In the genomic region with DNA sequence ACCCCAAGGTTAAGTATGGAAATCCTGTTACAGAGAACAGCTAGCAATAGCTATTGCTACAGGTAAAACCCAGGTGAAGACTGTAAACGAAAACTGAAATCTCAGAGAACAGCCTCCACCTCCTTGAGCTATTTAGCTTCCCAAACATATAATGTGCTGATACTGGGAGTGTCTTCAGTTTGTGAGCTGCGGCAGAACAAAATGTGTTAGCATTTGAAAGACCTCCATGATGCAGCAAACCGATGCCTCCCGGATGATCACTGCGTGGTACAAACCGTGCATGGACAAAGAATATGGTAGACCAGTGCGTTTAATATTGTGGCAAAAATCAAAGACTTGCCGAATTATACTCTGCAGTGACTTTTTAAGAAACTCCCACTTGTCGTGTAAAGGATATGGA, we compare ENCODE assay signal across 21 mouse cellular contexts.
A peak's percentile ranks its signal among the peaks of the same experiment; 100 is the strongest.
DNase-seq lines count a peak whose midpoint lies in the region; TF ChIP-seq lines count a peak whose summit lies in the region.
"Had no signal": no experiment of that assay in that cellular context is flagged by ENCODE, and none has a peak within 500 bp of the region (broad histone marks: within the 10 kb centered on the region; RNA-seq: fewer than 3 reads in every experiment).

No protein-coding gene starts in this region.

- no peak for DNase-seq in ES-E14 (ENCODE audit: low read depth, low spot score)
- peak; percentile 44 for DNase-seq in ZHBTc4 (ENCODE audit: low read depth, low spot score)
- no peak for DNase-seq in heart, adult 11 months
- no peak for DNase-seq in cerebellum, postnatal 25 days
- no peak for DNase-seq in right cerebral cortex, postnatal 4 days
- DNase-seq: adrenal gland, adult 8-10 months; adrenal gland, postnatal 14 days; adrenal gland, postnatal 36 days; cerebellum, adult 11-12 months; cerebellum, adult 2 months; cerebellum, adult 9-10 months; cerebellum, postnatal 10 days; cerebellum, postnatal 36 days; embryo, embryonic 11 days; forebrain, postnatal 0 days had no signal

- TF ChIP-seq EP300 in ES-Bruce4 (IDR thresholded peaks at IDR 0.05; ENCODE audit: insufficient read depth, low read depth, low read length), result no peak

- no peak for TF ChIP-seq CTCF in ES-Bruce4 (IDR thresholded peaks at IDR 0.05; ENCODE audit: low read depth, low read length)

- H3K27me3 ChIP-seq in ES-Bruce4 (ENCODE audit: control insufficient read depth, insufficient read depth, low read length, poor library complexity, severe bottlenecking), result no peaks in the 10 kb centered on the region
- H3K27me3 ChIP-seq: embryonic facial prominence, embryonic 13.5 days; embryonic facial prominence, embryonic 15.5 days; forebrain, embryonic 12.5 days had no signal

- H3K9ac ChIP-seq in ES-Bruce4 (ENCODE audit: low read depth, poor library complexity, severe bottlenecking) (peak overlapping the region; percentile 56), ES-E14 (ENCODE audit: insufficient read depth, low read depth, low read length, poor library complexity, severe bottlenecking) (peak overlapping the region; percentile 4; the same call in 1 of the 2 replicates)
- H3K9ac ChIP-seq: embryonic facial prominence, embryonic 13.5 days; embryonic facial prominence, embryonic 15.5 days; forebrain, embryonic 12.5 days; forebrain, postnatal 0 days had no signal

- H3K9me3 ChIP-seq in ES-Bruce4 (replicated peaks; ENCODE audit: control insufficient read depth, insufficient read depth, low read length, poor library complexity, severe bottlenecking) (0 out of 2 replicates have a peak, but pooled peaks cover 5% of the 10 kb centered on the region), ES-E14 (ENCODE audit: control insufficient read depth, insufficient read depth, low read depth, low read length) (no peaks in the 10 kb centered on the region)
- H3K9me3 ChIP-seq: embryonic facial prominence, embryonic 13.5 days; embryonic facial prominence, embryonic 15.5 days; forebrain, embryonic 10.5 days; forebrain, embryonic 12.5 days had no signal

- H3K4me3 ChIP-seq in ES-Bruce4 (ENCODE audit: low read depth, low read length) (peak overlapping the region; percentile 35), ES-E14 (ENCODE audit: insufficient read depth in 1 of 2, low read depth in 1 of 2, low read length in 2 of 2, poor library complexity in 1 of 2, severe bottlenecking in 1 of 2) (peak overlapping the region; percentile 16 to 62; a peak in 3 of 4 replicates)
- H3K4me3 ChIP-seq: embryonic facial prominence, embryonic 13.5 days; embryonic facial prominence, embryonic 15.5 days; erythroblast, embryonic 14.5 days; forebrain, embryonic 10.5 days; forebrain, embryonic 12.5 days had no signal

- TF ChIP-seq POLR2A in ES-Bruce4 (IDR thresholded peaks at IDR 0.05; ENCODE audit: insufficient read depth, low read length), result no peak

- in situ Hi-C loops in ES-E14 (cut with MboI; ENCODE audit: low sequenced_read_pairs in 2 of 2, unreplicated experiment in 2 of 2), result no loop called here

- H3K36me3 ChIP-seq in ES-Bruce4 (ENCODE audit: control insufficient read depth, insufficient read depth, low read length, poor library complexity, severe bottlenecking) (0 out of 2 replicates have a peak, but pooled peaks cover 4% of the 10 kb centered on the region), ES-E14 (ENCODE audit: control insufficient read depth, insufficient read depth, low read length, poor library complexity, severe bottlenecking) (peaks cover 2% of the 10 kb centered on the region; the same call in 1 of the 2 replicates)
- H3K36me3 ChIP-seq: embryonic facial prominence, embryonic 15.5 days had no signal

- H3K27ac ChIP-seq in ES-Bruce4 (ENCODE audit: insufficient read depth, low read length), result peak overlapping the region; percentile 85
- peak overlapping the region; percentile 66; the same call in 1 of the 2 replicates for H3K27ac ChIP-seq in ES-E14 (ENCODE audit: insufficient read depth, low read depth, low read length, poor library complexity, severe bottlenecking)
- H3K27ac ChIP-seq: embryonic facial prominence, embryonic 13.5 days; embryonic facial prominence, embryonic 15.5 days; forebrain, embryonic 10.5 days; forebrain, embryonic 12.5 days had no signal

- H3K4me1 ChIP-seq in ES-Bruce4 (ENCODE audit: control insufficient read depth, insufficient read depth, low read length), result no peaks in the 10 kb centered on the region
- H3K4me1 ChIP-seq in ES-E14 (ENCODE audit: control insufficient read depth in 2 of 2, insufficient read depth in 2 of 2, low read length in 2 of 2, poor library complexity in 1 of 2), result peaks cover 5 to 7% of the 10 kb centered on the region in 2 experiments; a peak in 2 of 4 replicates
- H3K4me1 ChIP-seq: embryonic facial prominence, embryonic 13.5 days; embryonic facial prominence, embryonic 15.5 days; forebrain, embryonic 10.5 days; forebrain, embryonic 12.5 days had no signal

TF ChIP-seq in ES-E14, 5 proteins besides CTCF, POLR2A, EP300 and RAD21:
- TF ChIP-seq ZC3H11A (IDR thresholded peaks at IDR 0.05; ENCODE audit: borderline replicate concordance, low read depth, low read length) (no peak), HCFC1 (IDR thresholded peaks at IDR 0.05; ENCODE audit: borderline replicate concordance, insufficient read depth, low read length) (no peak), MAFK (IDR thresholded peaks at IDR 0.05; ENCODE audit: insufficient read depth, low read depth, low read length) (no peak), CHD2 (IDR thresholded peaks at IDR 0.05; ENCODE audit: low read depth, low read length) (no peak), ZNF384 (IDR thresholded peaks at IDR 0.05; ENCODE audit: low read depth, low read length) (no peak)
